Mouse (Mus musculus): ENCODE data around the gene Disc1.
A peak's percentile ranks its signal among the peaks of the same experiment; 100 is the strongest.

Disc1 gene

GRCm38 (mm10) chr8:125053505-125054435, at the start of gene Disc1:
Gene Disc1 (plus strand): TSS chr8:125054195.
- peak; percentile 48 to 83 for DNase-seq (ENCODE audit: inconsistent age in 2 of 2, low spot score in 1 of 2)

- peak; percentile 95 to 97 for DNase-seq (ENCODE audit: inconsistent age in 2 of 2, low spot score in 1 of 2)
Measured at GRCm38 (mm10) chr8:125012695-125013627, 41.0 kb upstream of the Disc1 start, which contains the start of gene Tsnax. Gene Tsnax (plus strand): TSS chr8:125012997.

GRCm38 (mm10) chr8:125024085-125024484, 29.9 kb upstream of the Disc1 start:
- no peak for DNase-seq (ENCODE audit: inconsistent age in 2 of 2, low spot score in 1 of 2)

- no peak for DNase-seq (ENCODE audit: inconsistent age in 2 of 2, low spot score in 1 of 2)
Measured at GRCm38 (mm10) chr8:125027211-125027610, 26.8 kb upstream of the Disc1 start.

- no peak for DNase-seq (ENCODE audit: inconsistent age in 2 of 2, low spot score in 1 of 2)
Measured at GRCm38 (mm10) chr8:125028841-125029240, 25.2 kb upstream of the Disc1 start.

GRCm38 (mm10) chr8:125031276-125031675, 22.7 kb upstream of the Disc1 start:
- no peak for DNase-seq (ENCODE audit: inconsistent age in 2 of 2, low spot score in 1 of 2)

GRCm38 (mm10) chr8:125034669-125035068, 19.3 kb upstream of the Disc1 start:
- DNase-seq (ENCODE audit: inconsistent age in 2 of 2, low spot score in 1 of 2): peak; percentile 52 to 82

GRCm38 (mm10) chr8:125037081-125037480, 16.9 kb upstream of the Disc1 start:
- DNase-seq (ENCODE audit: inconsistent age in 2 of 2, low spot score in 1 of 2): no peak

GRCm38 (mm10) chr8:125038731-125039130, 15.3 kb upstream of the Disc1 start:
- DNase-seq (ENCODE audit: inconsistent age in 2 of 2, low spot score in 1 of 2): no peak

GRCm38 (mm10) chr8:125040587-125041375, 13.2 kb upstream of the Disc1 start:
- DNase-seq (ENCODE audit: inconsistent age in 2 of 2, low spot score in 1 of 2): peak in 1 of 2 experiments; percentile 40

- no peak for DNase-seq (ENCODE audit: inconsistent age in 2 of 2, low spot score in 1 of 2)
Measured at GRCm38 (mm10) chr8:125041496-125041895, 12.5 kb upstream of the Disc1 start.

- DNase-seq (ENCODE audit: inconsistent age in 2 of 2, low spot score in 1 of 2): no peak
Measured at GRCm38 (mm10) chr8:125043394-125043793, 10.6 kb upstream of the Disc1 start.

- DNase-seq (ENCODE audit: inconsistent age in 2 of 2, low spot score in 1 of 2): peak in 1 of 2 experiments; percentile 64
Measured at GRCm38 (mm10) chr8:125043935-125044334, 10.1 kb upstream of the Disc1 start.

GRCm38 (mm10) chr8:125045760-125046159, 8.2 kb upstream of the Disc1 start:
- DNase-seq (ENCODE audit: inconsistent age in 2 of 2, low spot score in 1 of 2): no peak

- DNase-seq (ENCODE audit: inconsistent age in 2 of 2, low spot score in 1 of 2): peak in 1 of 2 experiments; percentile 42
Measured at GRCm38 (mm10) chr8:125049051-125049750, 4.8 kb upstream of the Disc1 start.

GRCm38 (mm10) chr8:125049826-125050225, 4.2 kb upstream of the Disc1 start:
- DNase-seq (ENCODE audit: inconsistent age in 2 of 2, low spot score in 1 of 2): no peak

- peak; percentile 55 to 87 for DNase-seq (ENCODE audit: inconsistent age in 2 of 2, low spot score in 1 of 2)
Measured at GRCm38 (mm10) chr8:125052026-125052425, 2.0 kb upstream of the Disc1 start.

GRCm38 (mm10) chr8:125054436-125054810, 428 bp downstream of the Disc1 start:
- peak in 1 of 2 experiments; percentile 64 for DNase-seq (ENCODE audit: inconsistent age in 2 of 2, low spot score in 1 of 2)

GRCm38 (mm10) chr8:125060904-125061303, 6.9 kb downstream of the Disc1 start:
- DNase-seq (ENCODE audit: inconsistent age in 2 of 2, low spot score in 1 of 2): no peak

- peak; percentile 50 to 76 for DNase-seq (ENCODE audit: inconsistent age in 2 of 2, low spot score in 1 of 2)
Measured at GRCm38 (mm10) chr8:125065596-125065995, 11.6 kb downstream of the Disc1 start.
